Mouse (Mus musculus) spleen, adult 2 months (tissue): ENCODE results near the gene Nuak1.

Experiments
- CTCF ChIP-seq: fragments of 200-500 bp; IDR thresholded peaks from 2 replicates; pipeline ENCODE4 v1.5.1; 2011; ENCODE audit warnings: mild to moderate bottlenecking, inconsistent platforms; ENCODE audit not compliant: insufficient read depth, insufficient read length, insufficient replicate concordance; ENCODE audit errors: extremely low read depth
- POLR2A ChIP-seq: fragments of 200-500 bp; IDR thresholded peaks from 2 replicates; pipeline ENCODE4 v1.6.1; 2011; ENCODE audit warnings: low read depth, low read length, inconsistent platforms

- TF ChIP-seq CTCF, result no peak
- TF ChIP-seq POLR2A, result no peak
Observed at GRCm38 (mm10) chr10:84458094-84458493, 17.7 kb upstream of the Nuak1 start.
